Mouse (Mus musculus): Measurements from ENCODE around the gene Fkbp15. TPM values are rescaled to one million over a fixed set of nuclear protein-coding genes. Genes with fewer than 3 reads are reported as not detected.

The Fkbp15 gene
- polyA plus RNA-seq, 1 experiment from 2014 or later = 24.3 TPM

GRCm38 (mm10) chr4:62393459-62393858, 33.1 kb upstream of the Fkbp15 start:
- Histone ChIP-seq H3K27ac (ENCODE audit: low read length) (no peak overlapping the region), H3K27me3 (replicated peaks; ENCODE audit: control insufficient read depth, insufficient read depth, low read length) (no peaks in the 10 kb centered on the region), H3K9ac (ENCODE audit: low read depth, low read length) (no peak overlapping the region), H3K4me2 (ENCODE audit: low read depth, low read length) (no peak overlapping the region), H3K36me3 (ENCODE audit: control insufficient read depth, insufficient read depth, low read length) (peaks cover 20% of the 10 kb centered on the region; the same call in 1 of the 2 replicates), H3K9me3 (ENCODE audit: control insufficient read depth, low read length) (no peaks in the 10 kb centered on the region), H3K4me3 (ENCODE audit: low read length) (no peak overlapping the region), H3K4me1 (ENCODE audit: control insufficient read depth, insufficient read depth, low read length) (no peaks in the 10 kb centered on the region)
- WGBS = 61% methylated on average over 6 of the region's 6 CpGs
- ATAC-seq = no peak

DNA sequence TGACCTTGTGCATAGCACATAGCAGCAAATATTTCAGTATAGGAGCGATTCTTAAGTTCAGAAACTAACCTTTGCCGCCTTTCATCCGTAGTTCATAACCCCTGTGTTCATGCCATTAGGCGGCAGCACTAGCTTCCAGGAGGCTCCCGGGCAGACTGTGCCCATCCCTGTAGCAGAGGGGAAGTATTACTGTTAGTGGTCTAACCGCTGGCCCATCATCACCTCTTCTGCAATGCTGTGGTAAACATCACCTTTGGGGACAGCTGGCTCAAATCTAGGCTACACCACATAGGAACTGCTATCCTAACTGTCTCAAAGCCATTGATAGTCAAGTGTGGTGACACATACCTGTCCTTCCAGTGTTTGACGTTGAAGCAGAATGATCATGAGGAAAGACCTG, 31.5 kb upstream of the Fkbp15 start:
- 84% methylated on average over 7 of the region's 7 CpGs for WGBS
- H3K4me1 ChIP-seq (ENCODE audit: control insufficient read depth, insufficient read depth, low read length) = no peaks in the 10 kb centered on the region
- no peak overlapping the region for H3K9ac ChIP-seq (ENCODE audit: low read depth, low read length)
- H3K27ac ChIP-seq (ENCODE audit: low read length) = no peak overlapping the region
- ATAC-seq = no peak
- H3K9me3 ChIP-seq (ENCODE audit: control insufficient read depth, low read length) = no peaks in the 10 kb centered on the region
- peaks cover 15% of the 10 kb centered on the region; the same call in 1 of the 2 replicates for H3K36me3 ChIP-seq (ENCODE audit: control insufficient read depth, insufficient read depth, low read length)
- H3K4me3 ChIP-seq (ENCODE audit: low read length) = no peak overlapping the region
- no peak overlapping the region for H3K4me2 ChIP-seq (ENCODE audit: low read depth, low read length)
- no peaks in the 10 kb centered on the region for H3K27me3 ChIP-seq (replicated peaks; ENCODE audit: control insufficient read depth, insufficient read depth, low read length)

DNA sequence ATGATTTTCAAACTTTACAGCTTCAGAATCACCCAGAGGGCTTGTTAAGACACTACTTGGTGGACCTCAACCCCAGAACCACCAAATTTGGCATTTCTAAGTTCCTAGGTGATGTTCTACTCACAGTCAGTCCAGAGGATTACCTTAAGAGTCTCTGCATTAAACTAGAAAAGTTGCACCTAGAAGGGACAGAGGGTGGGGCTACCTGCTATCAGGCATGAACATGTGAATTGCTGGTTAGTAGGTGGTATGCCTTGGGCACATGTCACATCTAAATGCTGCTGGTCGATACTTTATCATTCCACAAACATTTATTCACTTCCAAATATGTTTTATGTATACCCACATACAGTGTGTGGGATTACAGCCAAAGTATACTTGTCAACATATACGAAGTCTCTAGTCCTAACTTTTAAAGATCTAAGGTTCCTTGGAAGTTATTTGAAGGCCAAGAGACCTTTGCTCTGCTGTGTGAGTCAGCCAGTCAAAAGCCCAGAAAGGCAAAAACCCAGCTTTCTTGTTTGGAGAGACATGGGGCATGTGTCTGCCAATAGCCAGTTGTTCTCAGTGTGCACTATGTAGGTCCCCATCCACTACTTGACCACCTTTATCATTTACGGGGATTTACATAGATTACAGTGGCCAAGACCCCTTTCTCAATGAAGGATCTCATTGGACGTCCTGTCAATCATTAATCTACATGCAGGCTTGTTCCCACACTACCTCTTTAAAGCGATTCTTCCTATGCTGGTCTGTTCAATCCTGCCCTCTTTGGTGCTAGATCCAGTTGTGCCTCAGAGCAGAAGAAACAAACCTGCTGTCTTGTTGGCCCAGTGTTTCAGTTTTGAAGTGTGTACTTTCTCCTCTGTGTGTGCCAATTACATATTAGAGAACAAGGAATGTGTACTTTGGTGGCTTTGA, 29.5 kb upstream of the Fkbp15 start:
- Histone ChIP-seq H3K4me2 (ENCODE audit: low read depth, low read length) (no peak overlapping the region), H3K27me3 (replicated peaks; ENCODE audit: control insufficient read depth, insufficient read depth, low read length) (no peaks in the 10 kb centered on the region), H3K36me3 (ENCODE audit: control insufficient read depth, insufficient read depth, low read length) (peaks cover 15% of the 10 kb centered on the region; the same call in 1 of the 2 replicates), H3K9me3 (ENCODE audit: control insufficient read depth, low read length) (no peaks in the 10 kb centered on the region), H3K4me3 (ENCODE audit: low read length) (no peak overlapping the region), H3K27ac (ENCODE audit: low read length) (peak overlapping the region; percentile 33), H3K4me1 (ENCODE audit: control insufficient read depth, insufficient read depth, low read length) (peaks cover under 1% of the 10 kb centered on the region; the same call in 1 of the 2 replicates), H3K9ac (ENCODE audit: low read depth, low read length) (no peak overlapping the region)
- peak; percentile 80 for ATAC-seq
- 65% methylated on average over 5 of the region's 5 CpGs for WGBS

DNA sequence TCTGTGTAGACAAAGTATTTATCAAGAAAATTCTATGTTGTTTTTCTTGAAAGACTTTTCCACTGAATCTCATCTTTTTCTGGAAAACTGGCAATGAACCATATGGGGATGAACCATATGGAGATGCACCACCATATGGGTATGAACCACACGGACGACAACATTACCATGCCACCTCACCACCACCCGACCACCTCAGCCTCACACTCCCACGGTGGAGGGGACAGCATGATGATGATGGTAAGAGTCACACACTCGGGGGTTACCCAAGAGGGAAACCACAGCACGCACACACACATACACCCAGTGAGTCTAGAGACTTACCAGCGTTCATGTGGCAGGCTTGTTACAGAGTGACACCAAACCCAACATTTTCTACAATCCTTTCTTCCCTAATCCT, 25.1 kb upstream of the Fkbp15 start:
- 94% methylated on average over 7 of the region's 7 CpGs for WGBS
- no peak overlapping the region for H3K4me3 ChIP-seq (ENCODE audit: low read length)
- no peaks in the 10 kb centered on the region for H3K9me3 ChIP-seq (ENCODE audit: control insufficient read depth, low read length)
- no peak overlapping the region for H3K4me2 ChIP-seq (ENCODE audit: low read depth, low read length)
- H3K27me3 ChIP-seq (replicated peaks; ENCODE audit: control insufficient read depth, insufficient read depth, low read length) = no peaks in the 10 kb centered on the region
- peaks cover 8% of the 10 kb centered on the region; the same call in 1 of the 2 replicates for H3K4me1 ChIP-seq (ENCODE audit: control insufficient read depth, insufficient read depth, low read length)
- ATAC-seq = no peak
- H3K36me3 ChIP-seq (ENCODE audit: control insufficient read depth, insufficient read depth, low read length) = 0 out of 2 replicates have a peak, but pooled peaks cover 7% of the 10 kb centered on the region
- H3K9ac ChIP-seq (ENCODE audit: low read depth, low read length) = no peak overlapping the region
- no peak overlapping the region for H3K27ac ChIP-seq (ENCODE audit: low read length)

- peaks cover 8% of the 10 kb centered on the region for H3K4me1 ChIP-seq (ENCODE audit: control insufficient read depth, insufficient read depth, low read length)
- peak overlapping the region; percentile 62 for H3K27ac ChIP-seq (ENCODE audit: low read length)
- no peaks in the 10 kb centered on the region for H3K9me3 ChIP-seq (ENCODE audit: control insufficient read depth, low read length)
- WGBS = 71% methylated on average over 1 of the region's 1 CpGs
- H3K4me2 ChIP-seq (ENCODE audit: low read depth, low read length) = no peak overlapping the region
- no peak overlapping the region for H3K4me3 ChIP-seq (ENCODE audit: low read length)
- no peak overlapping the region for H3K9ac ChIP-seq (ENCODE audit: low read depth, low read length)
- no peak for ATAC-seq
- no peaks in the 10 kb centered on the region for H3K27me3 ChIP-seq (replicated peaks; ENCODE audit: control insufficient read depth, insufficient read depth, low read length)
- 0 out of 2 replicates have a peak, but pooled peaks cover 6% of the 10 kb centered on the region for H3K36me3 ChIP-seq (ENCODE audit: control insufficient read depth, insufficient read depth, low read length)
Measured at GRCm38 (mm10) chr4:62384159-62384558, 23.8 kb upstream of the Fkbp15 start.

DNA sequence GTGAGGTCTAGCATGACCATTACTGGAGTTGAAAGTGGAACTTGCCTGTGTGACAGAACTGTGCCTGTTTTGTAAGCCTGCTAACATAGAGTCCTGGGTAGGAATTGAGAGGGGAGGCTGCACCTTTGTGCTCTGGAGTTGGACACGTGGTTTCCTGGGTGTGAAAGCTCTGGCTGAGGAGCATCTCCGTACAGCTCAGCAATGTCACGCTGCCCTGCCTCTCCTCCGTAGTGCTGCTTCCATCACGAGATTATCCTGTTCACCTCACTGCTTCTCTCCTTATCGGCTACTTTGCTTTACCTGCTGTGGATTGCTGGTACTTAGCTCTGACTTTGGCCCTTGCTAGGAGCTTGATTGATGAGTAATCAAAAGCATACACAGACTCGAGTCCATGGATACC, 23.4 kb upstream of the Fkbp15 start:
- 0 out of 2 replicates have a peak, but pooled peaks cover 4% of the 10 kb centered on the region for H3K36me3 ChIP-seq (ENCODE audit: control insufficient read depth, insufficient read depth, low read length)
- H3K4me2 ChIP-seq (ENCODE audit: low read depth, low read length) = no peak overlapping the region
- H3K27me3 ChIP-seq (replicated peaks; ENCODE audit: control insufficient read depth, insufficient read depth, low read length) = no peaks in the 10 kb centered on the region
- 63% methylated on average over 7 of the region's 7 CpGs for WGBS
- peak; percentile 73 for ATAC-seq
- H3K4me1 ChIP-seq (ENCODE audit: control insufficient read depth, insufficient read depth, low read length) = peaks cover 8% of the 10 kb centered on the region
- H3K9ac ChIP-seq (ENCODE audit: low read depth, low read length) = no peak overlapping the region
- H3K9me3 ChIP-seq (ENCODE audit: control insufficient read depth, low read length) = no peaks in the 10 kb centered on the region
- H3K27ac ChIP-seq (ENCODE audit: low read length) = peak overlapping the region; percentile 62
- H3K4me3 ChIP-seq (ENCODE audit: low read length) = no peak overlapping the region

GRCm38 (mm10) chr4:62383207-62383606, 22.9 kb upstream of the Fkbp15 start:
- 0 out of 2 replicates have a peak, but pooled peaks have one; percentile 14 for ATAC-seq
- H3K27me3 ChIP-seq (replicated peaks; ENCODE audit: control insufficient read depth, insufficient read depth, low read length) = no peaks in the 10 kb centered on the region
- H3K4me3 ChIP-seq (ENCODE audit: low read length) = no peak overlapping the region
- no peak overlapping the region for H3K4me2 ChIP-seq (ENCODE audit: low read depth, low read length)
- peak overlapping the region; percentile 73; the same call in 1 of the 2 replicates for H3K27ac ChIP-seq (ENCODE audit: low read length)
- WGBS = 73% methylated on average over 6 of the region's 6 CpGs
- no peaks in the 10 kb centered on the region for H3K36me3 ChIP-seq (ENCODE audit: control insufficient read depth, insufficient read depth, low read length)
- no peaks in the 10 kb centered on the region for H3K9me3 ChIP-seq (ENCODE audit: control insufficient read depth, low read length)
- H3K9ac ChIP-seq (ENCODE audit: low read depth, low read length) = no peak overlapping the region
- peaks cover 8% of the 10 kb centered on the region for H3K4me1 ChIP-seq (ENCODE audit: control insufficient read depth, insufficient read depth, low read length)

GRCm38 (mm10) chr4:62379724-62380381, 19.5 kb upstream of the Fkbp15 start:
- WGBS = 57% methylated on average over 9 of the region's 9 CpGs
- H3K4me2 ChIP-seq (ENCODE audit: low read depth, low read length) = no peak overlapping the region
- H3K9me3 ChIP-seq (ENCODE audit: control insufficient read depth, low read length) = no peaks in the 10 kb centered on the region
- peaks cover 7% of the 10 kb centered on the region for H3K4me1 ChIP-seq (ENCODE audit: control insufficient read depth, insufficient read depth, low read length)
- H3K36me3 ChIP-seq (ENCODE audit: control insufficient read depth, insufficient read depth, low read length) = no peaks in the 10 kb centered on the region
- peak overlapping the region; percentile 75; the same call in 1 of the 2 replicates for H3K27ac ChIP-seq (ENCODE audit: low read length)
- no peak overlapping the region for H3K9ac ChIP-seq (ENCODE audit: low read depth, low read length)
- H3K27me3 ChIP-seq (replicated peaks; ENCODE audit: control insufficient read depth, insufficient read depth, low read length) = no peaks in the 10 kb centered on the region
- H3K4me3 ChIP-seq (ENCODE audit: low read length) = no peak overlapping the region
- ATAC-seq = peak; percentile 69

GRCm38 (mm10) chr4:62376123-62376522, 15.8 kb upstream of the Fkbp15 start:
- no peak for ATAC-seq
- H3K4me1 ChIP-seq (ENCODE audit: control insufficient read depth, insufficient read depth, low read length) = peaks cover 2% of the 10 kb centered on the region; the same call in 1 of the 2 replicates
- H3K9ac ChIP-seq (ENCODE audit: low read depth, low read length) = no peak overlapping the region
- H3K4me2 ChIP-seq (ENCODE audit: low read depth, low read length) = no peak overlapping the region
- H3K9me3 ChIP-seq (ENCODE audit: control insufficient read depth, low read length) = no peaks in the 10 kb centered on the region
- H3K27me3 ChIP-seq (replicated peaks; ENCODE audit: control insufficient read depth, insufficient read depth, low read length) = no peaks in the 10 kb centered on the region
- no peak overlapping the region for H3K4me3 ChIP-seq (ENCODE audit: low read length)
- H3K36me3 ChIP-seq (ENCODE audit: control insufficient read depth, insufficient read depth, low read length) = no peaks in the 10 kb centered on the region
- H3K27ac ChIP-seq (ENCODE audit: low read length) = no peak overlapping the region
- 81% methylated on average over 2 of the region's 2 CpGs for WGBS

All from intestine, embryonic 16.5 days (tissue).